Mouse (Mus musculus) urinary bladder, postnatal 4 days (tissue): ENCODE data around the gene Adora1.

Source experiments
- DNase-seq, 2 experiments: peaks; one replicate each; pipeline ENCODE4 v3.0.0; 2021 to 2022; ENCODE audit warnings: low spot score in 2 of 2

The Adora1 gene

DNA sequence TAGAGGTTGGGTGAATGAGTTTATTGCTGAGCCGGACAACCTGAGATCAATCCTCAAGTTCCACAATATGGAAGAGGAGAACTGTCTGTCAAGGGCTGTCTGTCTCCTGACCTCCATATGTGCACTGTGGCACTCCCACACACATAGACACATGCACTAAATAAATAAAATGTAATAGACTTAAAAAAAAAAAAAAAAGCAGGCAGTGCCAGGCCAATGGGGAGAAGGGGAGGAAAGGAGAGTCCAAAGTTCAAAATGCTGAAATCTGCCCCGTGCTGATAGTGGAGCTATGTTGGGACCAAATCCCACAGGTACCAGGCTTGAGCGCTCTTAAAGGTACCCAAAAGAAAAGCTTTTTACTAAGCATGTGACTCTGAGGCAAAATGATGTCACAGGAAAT lies 2.2 kb upstream of the Adora1 start:
- DNase-seq = no peak

DNA sequence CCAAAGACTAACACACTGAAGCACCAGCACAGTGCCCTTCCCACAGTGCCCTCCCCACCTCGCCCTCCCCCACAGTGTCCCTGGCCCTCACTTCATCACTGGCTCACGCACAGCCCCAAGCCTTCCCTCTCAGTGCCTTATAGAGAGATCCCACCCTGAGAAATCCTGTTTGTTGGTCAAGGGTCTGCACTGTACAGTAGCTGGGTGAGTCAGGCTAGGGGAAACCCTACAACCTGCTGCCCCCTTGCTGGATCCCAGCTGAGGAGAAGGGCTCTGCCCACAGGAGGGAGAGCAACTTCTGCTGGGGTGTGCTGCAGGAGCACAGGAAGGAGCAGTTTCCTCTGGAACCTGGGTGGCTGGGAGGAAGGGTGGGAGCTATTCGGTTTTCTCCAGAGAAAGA lies 911 bp upstream of the Adora1 start:
- no peak for DNase-seq

DNA sequence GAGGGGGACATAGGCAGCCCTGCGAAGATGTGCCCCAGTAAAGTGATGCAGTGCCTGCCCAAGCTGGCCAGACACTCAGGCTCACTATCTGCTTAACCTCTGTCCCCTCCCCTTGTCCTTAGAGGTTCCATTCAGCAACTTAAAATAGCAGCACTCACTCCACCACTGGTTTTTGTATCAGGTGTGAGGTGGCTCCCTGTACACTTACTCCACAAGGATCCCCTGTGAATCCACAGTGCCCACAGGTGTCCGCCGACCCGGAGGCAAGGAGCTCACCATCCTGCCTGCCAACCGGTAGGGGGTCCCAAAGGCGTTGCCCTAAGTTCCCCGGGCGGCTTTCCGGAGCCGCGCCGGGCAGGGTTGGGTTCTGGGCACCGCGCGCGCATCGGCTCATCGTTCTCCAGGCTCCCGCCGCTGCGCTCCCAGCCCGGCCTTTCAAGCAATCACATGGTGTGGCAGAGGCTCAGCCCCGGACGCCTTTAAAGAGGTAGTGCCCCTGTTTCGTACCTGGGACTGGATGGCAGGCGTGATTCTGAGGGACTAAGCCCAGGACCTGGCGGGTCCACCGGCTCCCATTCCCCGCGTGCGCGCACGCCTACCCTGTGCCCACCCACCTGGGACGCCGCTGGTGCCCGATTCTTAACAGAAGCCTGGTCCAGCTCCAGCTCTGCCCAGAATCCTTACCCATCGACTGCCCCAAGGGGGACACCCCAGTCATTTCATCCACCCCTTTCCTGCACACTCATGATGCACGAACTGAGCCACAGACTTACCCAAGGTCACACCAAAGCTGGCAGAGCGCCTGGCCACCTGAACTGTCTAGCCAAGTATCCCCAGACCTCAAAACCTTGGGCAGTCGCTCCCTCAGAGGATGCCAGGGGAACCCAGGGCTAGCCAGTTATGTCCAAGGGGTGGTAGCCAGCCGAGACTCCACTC lies 508 bp downstream of the Adora1 start:
- DNase-seq = no peak

DNA sequence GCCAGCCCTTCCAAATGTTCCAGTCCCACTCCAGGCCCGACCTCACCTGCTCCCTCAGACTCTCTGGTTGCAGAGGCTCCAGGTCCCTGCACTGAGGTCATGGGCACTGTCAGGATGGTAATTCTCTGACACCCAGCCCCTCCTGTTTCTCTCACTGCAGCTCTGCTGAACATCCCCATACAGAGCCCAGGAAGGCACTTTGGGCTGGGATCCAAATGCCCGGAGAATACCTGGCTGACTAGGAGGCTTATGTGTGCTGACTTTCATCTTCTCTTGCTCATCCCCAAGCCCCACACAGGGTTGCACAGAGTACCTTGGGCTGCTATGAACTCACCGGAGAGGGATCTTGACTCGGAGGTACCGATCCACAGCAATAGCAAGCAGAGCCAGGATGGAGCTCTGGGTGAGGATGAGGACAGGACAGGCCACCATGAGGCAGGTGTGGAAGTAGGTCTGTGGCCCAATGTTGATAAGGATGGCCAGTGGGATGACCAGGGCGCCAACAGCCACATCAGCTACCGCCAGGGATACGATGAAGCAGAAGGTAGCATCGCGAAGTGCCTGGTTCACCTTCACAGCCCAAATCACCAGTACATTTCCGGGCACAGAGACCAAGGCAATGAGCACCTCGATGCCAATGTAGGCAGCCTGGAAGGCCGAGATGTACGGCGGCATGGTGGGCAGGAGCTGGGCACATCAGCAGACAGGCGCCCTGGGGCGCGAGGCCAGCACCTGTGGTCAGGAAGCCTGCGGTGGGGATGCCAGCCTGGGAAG lies 1.4 kb downstream of the Adora1 start:
- no peak for DNase-seq

DNA sequence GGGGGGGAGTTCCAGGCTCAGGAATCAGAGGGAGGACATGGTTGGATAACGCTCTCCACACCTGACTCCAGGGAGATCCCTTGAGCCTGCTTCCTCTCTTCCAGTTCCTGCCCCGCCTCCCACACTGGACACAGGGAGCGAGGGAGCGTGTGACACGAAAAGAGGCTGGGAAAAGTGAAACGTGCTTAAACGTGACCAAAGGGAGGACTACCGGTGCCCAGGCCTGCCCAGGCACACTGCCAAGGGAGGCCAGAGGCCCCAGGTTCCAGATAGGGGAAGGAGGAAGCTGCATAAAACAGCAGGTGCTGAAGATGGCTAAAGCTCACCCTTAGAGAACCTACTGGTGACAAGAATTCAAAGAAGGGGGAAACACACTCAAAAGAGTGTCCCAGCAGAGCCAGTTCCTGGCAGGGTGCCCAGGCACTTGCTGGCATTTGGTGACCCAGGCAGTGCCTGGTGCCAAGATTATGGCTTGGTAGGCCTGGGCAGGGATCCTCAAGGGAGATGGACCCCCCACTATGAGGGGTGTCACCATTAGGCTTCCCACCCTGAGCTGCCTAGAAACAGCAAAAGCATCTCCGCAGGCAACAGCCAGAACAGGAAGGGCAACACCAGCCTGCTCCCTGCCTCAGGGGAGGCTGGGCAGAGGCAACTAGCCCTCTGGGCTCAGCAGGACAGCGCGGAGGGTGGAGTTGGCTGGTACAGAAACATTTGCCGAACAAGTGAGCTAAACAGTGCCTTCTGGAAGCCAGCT lies 2.3 kb downstream of the Adora1 start:
- no peak for DNase-seq

DNA sequence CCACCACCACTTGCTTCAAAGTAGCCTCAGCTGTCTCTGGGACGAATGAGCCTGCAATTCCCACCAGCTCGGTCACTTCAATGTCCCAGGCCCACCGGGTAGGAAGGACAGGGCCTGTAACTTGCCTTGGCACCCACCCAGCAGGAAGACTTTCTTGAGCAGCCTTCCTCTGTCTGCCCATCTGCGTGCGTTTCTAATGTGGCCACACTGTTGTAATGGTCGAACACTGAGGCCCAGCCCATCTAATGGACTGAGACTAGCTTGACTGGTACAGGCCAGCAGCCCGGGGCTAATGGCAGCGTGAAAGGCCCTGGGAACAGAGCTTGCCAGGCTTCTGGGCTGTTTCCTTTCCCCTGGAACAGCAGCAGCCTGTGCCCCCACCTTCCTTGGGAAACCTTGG lies 2.9 kb downstream of the Adora1 start:
- no peak for DNase-seq

DNA sequence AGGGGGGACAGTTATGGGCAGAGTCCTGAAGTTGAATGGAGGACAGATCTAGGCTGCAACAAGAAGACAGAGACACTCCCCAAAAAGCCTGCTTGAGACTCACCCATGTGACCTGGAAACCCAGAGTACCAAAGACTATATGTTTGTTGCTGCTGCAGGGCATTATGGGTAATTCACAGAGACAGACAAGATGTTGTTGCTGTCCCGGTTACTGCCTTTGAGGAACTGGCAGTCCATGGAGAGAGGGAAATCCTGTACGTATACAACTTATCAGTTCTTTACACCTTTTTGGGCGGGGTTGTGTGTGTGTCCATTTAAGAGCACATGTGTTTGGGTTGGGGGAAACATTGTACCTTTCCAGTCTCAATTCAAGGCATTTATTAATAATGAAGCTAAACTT lies 3.5 kb downstream of the Adora1 start:
- no peak for DNase-seq

DNA sequence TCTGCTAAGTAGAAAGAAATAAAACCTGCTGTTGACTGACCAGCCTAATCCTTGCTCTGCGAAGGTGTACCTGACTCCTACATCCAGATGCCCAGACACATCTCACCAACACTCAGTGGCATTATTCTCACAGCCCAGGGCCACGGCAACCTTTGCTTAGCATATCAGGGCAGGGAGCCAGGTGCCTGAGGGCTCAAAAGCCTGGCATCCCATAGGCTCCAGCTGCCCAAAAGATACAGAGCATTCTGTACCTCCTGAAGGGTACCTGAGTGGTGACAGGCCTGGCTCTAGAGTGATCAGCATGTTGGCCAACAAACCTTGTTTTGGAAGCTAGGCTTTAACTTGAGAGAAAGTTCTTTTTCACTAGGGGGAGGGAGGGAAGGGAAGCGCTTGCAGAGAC lies 4.0 kb downstream of the Adora1 start:
- DNase-seq = no peak

DNA sequence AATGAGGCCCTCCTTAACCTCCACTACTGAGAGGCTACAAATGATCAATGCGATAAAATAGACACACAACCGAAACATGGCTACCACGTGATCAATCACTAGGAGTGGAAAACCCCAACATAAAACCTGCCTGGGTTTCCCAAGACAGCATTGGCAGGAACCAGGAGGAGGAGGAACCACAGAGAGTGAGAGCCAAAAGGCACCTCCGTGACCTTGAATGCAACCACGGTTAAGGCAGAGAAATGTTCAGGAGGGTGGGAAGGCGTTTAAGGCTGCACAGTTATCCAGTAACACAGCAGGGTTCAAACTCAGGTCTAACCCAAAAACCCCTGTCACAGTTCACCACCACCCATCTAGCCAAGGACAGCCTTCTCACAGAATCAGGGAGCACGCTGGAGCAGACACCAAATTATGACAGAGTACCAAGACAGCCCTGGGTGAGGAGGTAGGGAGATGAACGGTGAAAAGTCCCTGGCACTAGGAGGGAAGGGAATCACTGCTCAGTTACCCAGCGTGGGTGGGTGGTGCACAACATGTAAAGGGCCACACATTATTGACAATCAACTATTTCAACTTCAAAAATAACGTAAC lies 4.5 kb downstream of the Adora1 start:
- no peak for DNase-seq

DNA sequence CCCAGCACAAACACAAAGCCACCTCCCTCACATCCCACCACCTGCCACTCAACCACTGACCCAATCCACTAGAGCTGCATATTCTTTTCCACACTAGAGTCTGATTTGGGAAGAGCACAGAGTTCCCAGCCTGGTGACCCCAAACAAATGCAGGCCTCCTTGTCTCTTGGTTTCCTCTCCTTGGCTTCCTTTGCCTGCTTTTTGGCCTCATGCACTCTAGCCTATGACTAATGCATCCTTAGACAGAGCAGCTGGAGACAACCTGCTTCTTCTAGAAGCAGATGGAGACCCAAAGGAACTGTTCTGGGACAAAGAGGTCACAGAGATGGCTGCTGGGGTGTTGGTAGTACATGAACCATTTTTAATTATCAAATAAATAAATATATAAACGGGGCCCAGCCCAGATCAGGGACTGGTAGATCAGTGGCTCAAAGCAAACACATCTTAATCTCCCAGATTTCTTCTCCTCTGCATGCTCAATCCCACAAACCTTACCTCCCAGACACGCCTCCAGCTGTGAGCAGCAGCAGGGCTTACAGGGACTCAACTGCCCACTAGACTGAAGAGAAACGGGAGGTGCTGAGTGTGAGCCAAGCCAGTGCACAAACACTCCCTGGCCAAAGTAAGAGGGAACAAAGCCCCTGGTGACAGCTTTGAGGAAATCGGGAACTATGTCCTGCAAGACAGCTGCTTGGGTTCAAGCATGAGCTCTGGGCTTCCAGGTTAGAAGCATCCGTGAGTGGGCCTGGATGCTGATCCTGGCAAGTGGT lies 5.2 kb downstream of the Adora1 start:
- DNase-seq = no peak

DNA sequence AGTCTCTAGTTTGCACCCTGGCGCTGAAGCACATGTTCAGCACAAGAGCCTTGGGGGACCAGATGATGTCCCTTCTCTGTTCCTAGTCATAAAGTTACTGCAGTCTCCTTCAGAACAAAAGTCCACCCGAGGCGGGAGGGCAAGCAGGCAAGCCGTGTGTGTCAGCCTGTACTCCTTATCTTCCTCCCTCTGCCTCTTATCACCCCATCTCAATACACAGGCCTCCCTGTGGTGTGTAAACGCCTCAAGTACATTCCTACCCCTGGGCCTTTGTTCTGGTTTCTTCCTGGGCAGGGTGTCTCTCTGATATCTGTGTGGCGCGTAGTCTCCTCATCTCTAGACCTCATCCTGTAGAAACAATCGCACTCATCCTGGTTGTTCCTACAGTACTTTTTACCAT lies 8.5 kb downstream of the Adora1 start:
- no peak for DNase-seq

DNA sequence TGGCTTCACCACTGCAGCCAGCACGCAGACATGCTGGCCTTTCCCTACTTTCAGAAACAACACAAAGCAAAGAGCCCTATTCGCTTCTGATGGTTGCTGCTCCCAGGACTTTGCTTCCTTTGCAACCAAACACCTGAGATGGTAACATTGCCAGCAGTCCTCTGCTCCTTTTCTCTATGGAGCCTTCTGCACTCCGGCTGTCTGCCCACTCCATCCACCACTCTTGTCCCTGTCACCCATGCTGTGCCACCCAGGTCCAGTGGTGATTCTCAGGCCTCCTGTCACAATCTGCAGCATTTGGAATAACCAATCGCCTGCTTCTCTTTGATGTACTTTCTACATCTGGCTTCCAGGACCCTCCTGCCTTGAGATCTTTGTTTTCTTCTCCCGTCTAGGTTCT lies 9.9 kb downstream of the Adora1 start:
- DNase-seq = no peak

DNA sequence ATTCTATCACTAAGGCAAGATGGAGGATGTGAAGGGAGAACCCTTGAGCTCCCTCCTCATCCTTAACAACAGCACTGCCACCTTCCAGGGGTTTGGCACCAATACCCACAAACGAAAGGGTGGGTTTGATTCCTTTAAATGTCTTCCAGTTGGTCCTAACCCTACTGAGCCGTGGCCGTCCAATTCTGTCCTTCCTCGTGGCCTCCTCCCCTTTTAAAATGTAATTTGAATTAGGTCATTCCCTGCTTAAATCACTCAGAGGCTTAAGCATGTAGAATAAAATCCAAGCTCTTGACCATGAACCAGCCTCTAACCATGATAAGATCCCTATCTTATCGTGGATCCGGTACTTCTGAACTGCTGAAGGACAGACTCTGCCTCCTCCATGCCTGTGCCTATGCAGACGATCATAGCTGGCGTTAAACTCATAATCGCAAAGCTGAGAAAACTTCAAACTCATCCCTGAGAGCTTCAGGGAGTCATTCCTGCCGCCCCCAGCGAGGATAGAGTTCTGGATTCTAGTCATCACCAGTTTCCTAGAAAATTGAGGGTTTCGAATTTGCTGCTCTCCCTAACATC lies 10.5 kb downstream of the Adora1 start:
- no peak for DNase-seq

DNA sequence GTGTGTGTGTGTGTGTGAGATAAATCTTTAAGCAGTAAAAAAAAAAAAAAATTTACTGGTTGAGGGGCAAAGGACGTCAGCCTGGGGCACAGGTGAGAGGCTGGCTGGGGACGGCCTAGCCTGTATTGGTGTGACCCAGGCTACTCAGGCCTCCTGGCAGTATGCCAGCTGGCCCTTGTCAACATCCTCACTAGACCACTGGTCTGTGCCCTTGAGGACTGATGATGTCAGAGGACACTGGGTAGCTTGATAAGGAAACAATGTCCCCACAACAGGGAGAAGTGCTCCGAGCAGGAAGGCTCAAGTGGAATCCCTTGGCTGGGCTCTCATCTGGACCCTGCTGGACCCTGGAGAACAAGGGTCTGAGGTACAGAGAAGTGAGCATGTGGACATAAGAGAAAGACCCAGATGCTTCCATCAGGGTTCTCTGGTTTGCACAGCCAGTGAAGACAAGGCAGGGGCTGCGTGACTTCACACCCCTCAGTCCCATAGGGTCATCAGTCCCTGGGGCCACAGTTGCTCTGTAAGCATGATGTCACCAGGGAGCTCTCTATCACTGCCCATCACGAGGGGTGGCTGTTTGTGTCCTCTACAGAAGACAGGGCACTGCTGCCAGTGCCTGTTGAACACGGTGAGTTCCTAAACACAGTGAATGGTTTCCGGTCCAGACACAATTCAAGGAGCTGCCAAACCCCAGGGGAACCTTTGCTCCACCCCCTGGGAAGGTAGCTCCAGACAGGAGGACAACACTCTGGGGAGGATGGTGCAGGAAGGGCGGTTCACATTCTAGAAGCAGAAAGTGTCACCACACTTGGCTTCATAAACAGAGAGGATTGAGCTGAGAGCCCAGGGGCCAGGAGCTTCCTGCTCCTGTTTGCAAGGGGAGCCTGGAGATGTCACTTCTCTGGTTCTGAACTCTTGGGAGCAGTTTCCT lies 12.8 kb downstream of the Adora1 start:
- DNase-seq = peak in 1 of 2 experiments; percentile 38

DNA sequence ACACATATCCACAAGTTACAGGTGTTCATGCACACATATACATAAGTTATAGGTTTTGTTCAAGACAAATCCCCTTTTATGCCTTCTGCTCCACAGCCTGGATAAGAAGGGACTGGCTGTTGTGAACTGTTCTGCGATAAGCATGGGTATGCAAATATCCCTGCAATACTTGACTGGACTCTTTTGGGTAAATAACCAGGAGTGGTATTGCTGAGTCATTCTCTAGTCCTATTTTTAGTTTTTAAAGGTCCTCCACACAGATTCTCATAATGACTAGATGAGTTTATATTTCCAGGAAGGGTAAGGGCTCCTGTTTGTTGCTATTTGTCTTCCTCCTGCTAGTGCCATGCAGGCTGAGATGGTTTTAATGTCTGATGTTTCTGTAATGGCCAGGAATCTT lies 14.1 kb downstream of the Adora1 start:
- no peak for DNase-seq

DNA sequence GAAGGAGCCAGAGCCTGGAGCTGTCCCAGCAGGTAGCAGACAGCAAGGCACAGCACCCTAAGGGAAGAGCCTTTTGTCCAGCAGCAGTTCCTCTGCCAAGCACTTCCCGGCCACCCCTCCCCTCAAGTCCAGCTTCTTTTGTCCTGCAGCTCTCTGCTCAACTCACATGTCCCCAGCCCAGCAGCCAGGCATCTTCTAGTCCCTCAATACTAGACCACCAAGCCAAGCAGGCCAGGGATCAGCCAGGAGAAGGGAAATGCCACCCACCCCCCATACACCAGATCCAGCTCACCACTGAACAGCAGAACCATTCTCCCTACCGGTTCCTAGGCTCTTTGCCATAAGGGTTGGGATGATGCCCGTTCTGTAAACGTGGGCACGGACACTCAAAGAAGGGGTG lies 15.6 kb downstream of the Adora1 start:
- no peak for DNase-seq

DNA sequence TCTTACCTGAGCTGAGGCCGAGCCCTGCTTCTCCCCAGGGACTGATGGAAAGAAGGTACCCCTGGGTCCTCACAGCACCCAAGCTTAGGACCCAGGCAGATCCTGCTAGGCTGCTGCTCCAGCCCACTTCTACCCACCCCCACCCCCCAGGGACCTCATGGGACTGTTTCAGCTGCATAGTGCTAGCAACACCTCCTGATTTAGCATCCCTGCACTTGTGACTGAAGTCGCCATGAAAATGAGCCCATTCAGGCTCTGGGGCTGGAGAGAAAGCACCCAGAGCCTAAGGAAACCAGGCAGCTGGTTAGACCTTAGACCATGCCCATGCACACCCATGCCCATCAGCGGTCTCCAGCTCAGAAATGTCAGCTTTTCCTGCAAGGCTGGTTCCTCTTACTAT lies 17.3 kb downstream of the Adora1 start:
- no peak for DNase-seq

DNA sequence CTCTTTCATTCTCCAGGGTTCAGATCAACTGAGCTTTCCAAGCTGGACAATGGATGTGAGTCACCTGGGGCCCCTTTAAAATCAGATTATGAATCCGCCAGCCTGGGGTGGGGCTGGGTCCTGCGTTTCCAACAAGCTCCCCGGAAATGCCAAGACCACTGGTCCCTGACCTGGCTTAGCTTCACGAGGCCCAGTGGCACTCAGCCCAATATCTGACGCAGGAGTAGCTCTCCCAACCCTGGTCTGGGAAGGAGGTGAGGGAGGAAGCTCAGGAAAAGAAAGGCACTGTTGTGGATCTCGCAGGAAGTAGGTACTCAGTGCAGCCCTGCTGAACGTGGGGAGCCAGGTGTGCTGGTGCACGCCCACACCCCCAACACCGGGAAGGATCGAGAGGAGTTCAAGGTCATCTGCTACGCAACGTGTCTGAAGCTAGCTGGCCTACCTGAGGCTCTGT lies 18.2 kb downstream of the Adora1 start:
- DNase-seq = no peak

DNA sequence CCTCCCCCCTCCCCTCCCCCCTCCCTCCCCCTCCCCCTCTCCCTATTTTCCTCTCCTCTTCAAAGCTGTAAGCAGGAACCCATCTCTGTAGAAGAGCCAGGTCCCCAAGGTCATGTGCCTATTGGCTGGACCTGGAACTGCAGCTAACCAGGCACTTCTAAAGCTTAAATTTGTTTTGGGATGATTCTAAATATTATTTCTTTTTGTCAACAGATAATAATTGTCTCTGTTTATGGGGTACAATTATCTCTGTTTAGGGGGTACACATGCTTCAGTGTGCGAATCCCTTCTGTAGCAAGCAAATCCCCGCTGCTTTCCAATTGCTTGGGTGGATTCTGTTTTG lies 18.6 kb downstream of the Adora1 start:
- no peak for DNase-seq
